Mouse (Mus musculus): ENCODE results near the gene Krt12. TPM values are rescaled to one million over a fixed set of nuclear protein-coding genes. Genes with fewer than 3 reads are reported as not detected.

Krt12 gene
- polyA plus RNA-seq, 1 experiment from 2014 or later: 0.14 TPM

DNA sequence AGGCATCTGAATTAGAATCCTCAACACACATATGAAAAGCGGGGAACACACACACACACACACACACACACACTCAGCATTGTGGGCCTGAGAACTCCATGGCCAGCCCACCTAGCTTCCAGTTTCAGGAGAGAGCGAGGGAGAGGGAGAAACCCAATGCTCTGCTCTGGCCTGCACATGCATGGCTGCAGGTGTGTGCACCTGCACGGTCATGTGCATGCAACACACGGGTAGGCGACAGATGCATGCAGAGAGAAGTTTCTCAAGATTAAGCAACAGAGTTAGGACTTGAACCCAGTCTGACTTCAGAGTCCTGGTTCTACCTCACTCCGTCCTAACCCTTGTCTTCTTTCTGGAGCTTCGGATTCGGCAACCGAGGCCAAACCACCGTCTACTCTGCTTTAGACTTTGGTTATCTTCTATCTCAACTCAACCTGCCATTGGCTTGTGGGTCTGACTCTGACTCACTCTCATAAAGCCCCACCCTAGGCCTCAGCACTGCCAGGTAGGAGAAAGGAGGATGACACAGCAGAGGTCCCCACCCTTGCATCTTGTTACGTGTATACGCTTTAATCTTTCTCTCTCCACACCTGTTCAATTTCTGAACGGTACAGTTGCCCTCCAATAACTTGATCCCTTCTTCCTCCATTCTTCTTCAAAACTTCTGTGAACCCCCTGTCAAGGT is 7.5 kb downstream of the Krt12 start:
- Histone ChIP-seq H3K9ac (ENCODE audit: low read depth, low read length) (no peak overlapping the region), H3K4me2 (ENCODE audit: low read length) (no peak overlapping the region), H3K4me1 (ENCODE audit: control insufficient read depth, insufficient read depth, low read length) (no peaks in the 10 kb centered on the region), H3K27me3 (ENCODE audit: control insufficient read depth, insufficient read depth, low read depth, low read length) (no peaks in the 10 kb centered on the region), H3K9me3 (replicated peaks; ENCODE audit: control insufficient read depth, low read length, poor library complexity, severe bottlenecking) (no peaks in the 10 kb centered on the region), H3K36me3 (ENCODE audit: control insufficient read depth, insufficient read depth, low read length) (no peaks in the 10 kb centered on the region), H3K27ac (ENCODE audit: low read length) (no peak overlapping the region), H3K4me3 (ENCODE audit: low read depth, low read length) (no peak overlapping the region)
- no peak for ATAC-seq
- 90% methylated on average over 13 of the region's 13 CpGs for whole genome bisulfite sequencing

DNA sequence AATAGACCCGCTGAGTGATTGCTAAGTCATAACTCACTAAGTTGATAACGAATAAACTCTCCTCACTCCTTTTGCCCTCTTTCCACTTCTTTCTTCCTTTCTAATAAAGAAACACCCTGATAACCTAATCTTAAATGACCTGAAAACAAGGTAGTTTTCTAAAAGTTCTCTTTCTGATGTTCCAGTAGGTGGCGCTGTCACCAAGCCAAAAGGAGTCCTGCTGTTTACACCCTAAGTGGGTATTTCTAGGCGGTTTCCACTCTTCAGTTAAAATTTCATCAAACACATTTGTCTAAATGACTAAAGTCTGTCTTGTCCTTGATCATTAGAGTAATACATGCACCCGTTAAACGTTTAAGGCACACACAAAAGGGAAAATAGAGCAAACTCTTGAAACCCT is 8.8 kb downstream of the Krt12 start:
- Histone ChIP-seq H3K4me3 (ENCODE audit: low read depth, low read length) (no peak overlapping the region), H3K9ac (ENCODE audit: low read depth, low read length) (no peak overlapping the region), H3K36me3 (ENCODE audit: control insufficient read depth, insufficient read depth, low read length) (no peaks in the 10 kb centered on the region), H3K27me3 (ENCODE audit: control insufficient read depth, insufficient read depth, low read depth, low read length) (no peaks in the 10 kb centered on the region), H3K9me3 (replicated peaks; ENCODE audit: control insufficient read depth, low read length, poor library complexity, severe bottlenecking) (no peaks in the 10 kb centered on the region), H3K27ac (ENCODE audit: low read length) (no peak overlapping the region), H3K4me1 (ENCODE audit: control insufficient read depth, insufficient read depth, low read length) (no peaks in the 10 kb centered on the region), H3K4me2 (ENCODE audit: low read length) (no peak overlapping the region)
- no peak for ATAC-seq
- WGBS: 22% methylated on average over 6 of the region's 6 CpGs

DNA sequence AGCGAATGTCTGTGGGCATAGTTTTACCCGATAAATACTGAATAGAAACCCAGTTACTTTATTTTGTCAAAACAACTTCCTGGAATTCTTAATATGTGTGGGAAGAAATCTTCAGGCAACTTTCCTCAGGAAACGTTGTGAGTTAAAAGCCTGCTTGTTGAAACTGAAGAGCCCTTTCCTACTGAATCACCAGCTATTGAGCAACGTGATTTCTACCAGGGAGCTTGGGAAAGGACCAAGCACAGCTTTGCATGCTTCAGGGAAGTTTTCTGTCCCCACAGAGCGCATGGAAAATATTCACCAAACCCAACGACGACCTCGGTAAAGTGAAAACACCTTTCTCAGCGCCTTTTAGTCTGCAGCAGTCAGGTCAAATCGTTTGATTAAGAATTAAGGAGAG is 15.9 kb downstream of the Krt12 start:
- WGBS: 74% methylated on average over 10 of the region's 10 CpGs
- no peaks in the 10 kb centered on the region; the same call in 1 of the 2 replicates for H3K27me3 ChIP-seq (ENCODE audit: control insufficient read depth, insufficient read depth, low read depth, low read length)
- no peak overlapping the region for H3K27ac ChIP-seq (ENCODE audit: low read length)
- no peak for ATAC-seq
- H3K9ac ChIP-seq (ENCODE audit: low read depth, low read length): no peak overlapping the region
- H3K4me1 ChIP-seq (ENCODE audit: control insufficient read depth, insufficient read depth, low read length): no peaks in the 10 kb centered on the region
- H3K36me3 ChIP-seq (ENCODE audit: control insufficient read depth, insufficient read depth, low read length): no peaks in the 10 kb centered on the region
- H3K9me3 ChIP-seq (replicated peaks; ENCODE audit: control insufficient read depth, low read length, poor library complexity, severe bottlenecking): no peaks in the 10 kb centered on the region
- H3K4me2 ChIP-seq (ENCODE audit: low read length): no peak overlapping the region
- no peak overlapping the region for H3K4me3 ChIP-seq (ENCODE audit: low read depth, low read length)

DNA sequence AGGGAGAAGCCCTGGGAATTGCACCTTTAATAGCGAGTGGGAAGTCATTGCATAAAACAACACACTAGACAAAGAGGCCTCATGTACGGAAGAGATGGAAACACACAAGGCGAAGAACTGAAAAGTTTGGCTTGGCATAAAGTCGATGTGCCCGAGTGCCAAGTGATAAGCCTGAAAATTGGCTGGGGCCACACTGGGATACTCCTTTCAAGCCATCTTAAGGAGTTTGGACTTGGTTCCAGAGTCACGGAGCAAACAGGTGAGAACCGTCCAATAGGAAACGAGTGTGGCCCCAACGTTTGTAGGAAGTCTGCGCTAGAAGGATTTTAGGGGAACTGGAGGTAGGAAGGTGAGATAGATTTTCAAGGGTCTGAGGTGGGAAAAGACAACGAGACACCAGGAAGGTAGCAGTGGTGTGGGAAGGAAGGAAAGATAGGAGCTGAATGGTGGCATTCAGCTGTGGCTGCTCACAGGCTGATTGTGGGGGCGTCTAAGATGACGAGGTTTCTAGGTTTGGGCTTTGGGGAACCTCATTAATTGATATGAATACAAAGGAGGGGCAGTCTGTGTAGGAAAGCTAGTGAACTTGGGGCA is 22.0 kb downstream of the Krt12 start:
- no peaks in the 10 kb centered on the region for H3K4me1 ChIP-seq (ENCODE audit: control insufficient read depth, insufficient read depth, low read length)
- WGBS: 90% methylated on average over 13 of the region's 13 CpGs
- no peak for ATAC-seq
- H3K4me2 ChIP-seq (ENCODE audit: low read length): no peak overlapping the region
- no peaks in the 10 kb centered on the region; the same call in 1 of the 2 replicates for H3K27me3 ChIP-seq (ENCODE audit: control insufficient read depth, insufficient read depth, low read depth, low read length)
- H3K27ac ChIP-seq (ENCODE audit: low read length): no peak overlapping the region
- H3K4me3 ChIP-seq (ENCODE audit: low read depth, low read length): no peak overlapping the region
- no peaks in the 10 kb centered on the region for H3K9me3 ChIP-seq (replicated peaks; ENCODE audit: control insufficient read depth, low read length, poor library complexity, severe bottlenecking)
- no peak overlapping the region for H3K9ac ChIP-seq (ENCODE audit: low read depth, low read length)
- no peaks in the 10 kb centered on the region for H3K36me3 ChIP-seq (ENCODE audit: control insufficient read depth, insufficient read depth, low read length)

DNA sequence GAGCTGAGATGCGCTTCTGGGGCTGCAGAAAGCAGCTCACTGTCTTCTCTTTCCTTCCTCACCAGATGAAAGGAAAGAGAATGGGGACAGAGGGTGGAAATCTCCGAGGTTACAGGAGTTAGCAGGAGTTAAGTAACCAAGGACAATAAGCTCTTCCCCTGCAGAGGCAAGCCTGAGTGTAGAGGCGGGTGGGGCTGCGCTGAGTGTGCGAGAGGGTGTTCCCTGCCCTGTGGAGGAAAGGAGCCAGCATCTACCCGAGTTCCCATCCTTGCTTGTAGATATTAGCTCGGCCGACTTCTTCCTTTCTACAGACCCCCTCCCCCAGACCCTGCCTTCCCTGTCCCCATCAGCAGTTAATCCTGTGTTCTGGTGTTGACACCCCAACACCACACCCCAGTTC is 23.2 kb downstream of the Krt12 start:
- H3K4me2 ChIP-seq (ENCODE audit: low read length): no peak overlapping the region
- ATAC-seq: no peak
- H3K4me3 ChIP-seq (ENCODE audit: low read depth, low read length): no peak overlapping the region
- H3K9me3 ChIP-seq (replicated peaks; ENCODE audit: control insufficient read depth, low read length, poor library complexity, severe bottlenecking): no peaks in the 10 kb centered on the region
- no peaks in the 10 kb centered on the region for H3K4me1 ChIP-seq (ENCODE audit: control insufficient read depth, insufficient read depth, low read length)
- no peak overlapping the region for H3K9ac ChIP-seq (ENCODE audit: low read depth, low read length)
- H3K36me3 ChIP-seq (ENCODE audit: control insufficient read depth, insufficient read depth, low read length): no peaks in the 10 kb centered on the region
- 47% methylated on average over 8 of the region's 8 CpGs for WGBS
- H3K27ac ChIP-seq (ENCODE audit: low read length): no peak overlapping the region
- H3K27me3 ChIP-seq (ENCODE audit: control insufficient read depth, insufficient read depth, low read depth, low read length): no peaks in the 10 kb centered on the region; the same call in 1 of the 2 replicates

DNA sequence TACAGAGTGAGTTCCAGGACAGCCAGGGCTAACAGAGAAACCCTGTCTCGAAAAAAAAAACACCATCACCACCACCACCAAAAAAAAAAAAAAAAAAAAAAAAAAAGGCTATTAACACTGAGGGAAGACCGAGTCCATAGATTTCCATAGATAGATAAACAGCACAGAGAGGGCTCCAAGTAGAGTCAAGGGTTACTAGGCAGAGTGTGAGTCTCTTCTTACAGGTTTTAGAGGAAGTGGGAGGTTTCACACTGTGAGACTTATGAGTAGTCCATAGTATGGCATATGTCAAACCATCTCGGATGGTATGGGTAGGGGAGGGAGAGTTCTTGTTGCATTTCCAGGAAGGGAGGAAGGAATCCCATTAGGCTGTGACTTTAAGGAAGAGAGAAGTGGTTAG is 24.0 kb downstream of the Krt12 start:
- Histone ChIP-seq H3K4me3 (ENCODE audit: low read depth, low read length) (no peak overlapping the region), H3K27me3 (ENCODE audit: control insufficient read depth, insufficient read depth, low read depth, low read length) (no peaks in the 10 kb centered on the region; the same call in 1 of the 2 replicates), H3K4me1 (ENCODE audit: control insufficient read depth, insufficient read depth, low read length) (no peaks in the 10 kb centered on the region), H3K4me2 (ENCODE audit: low read length) (no peak overlapping the region), H3K36me3 (ENCODE audit: control insufficient read depth, insufficient read depth, low read length) (no peaks in the 10 kb centered on the region), H3K9me3 (replicated peaks; ENCODE audit: control insufficient read depth, low read length, poor library complexity, severe bottlenecking) (no peaks in the 10 kb centered on the region), H3K27ac (ENCODE audit: low read length) (no peak overlapping the region), H3K9ac (ENCODE audit: low read depth, low read length) (no peak overlapping the region)
- WGBS: 87% methylated on average over 3 of the region's 3 CpGs
- no peak for ATAC-seq

DNA sequence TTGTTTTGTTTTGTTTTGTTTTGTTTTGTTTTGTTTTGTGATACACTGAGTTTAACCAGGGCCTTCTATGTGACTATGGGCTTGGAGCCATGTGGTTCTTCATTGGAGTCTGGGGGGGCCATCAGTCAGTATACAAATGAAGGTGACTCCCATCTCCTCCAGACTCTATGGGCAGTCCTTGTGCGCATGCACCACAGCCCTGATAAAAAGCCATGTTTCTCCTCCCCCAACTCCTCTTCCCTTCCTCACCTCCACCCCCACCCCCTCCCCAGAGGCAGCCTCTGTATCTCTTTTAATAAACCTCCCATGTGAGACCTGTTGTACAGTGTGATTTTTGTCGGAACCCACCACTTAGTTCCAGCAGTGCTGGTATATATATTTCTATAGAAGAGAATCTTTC is 25.4 kb downstream of the Krt12 start:
- no peak overlapping the region for H3K4me3 ChIP-seq (ENCODE audit: low read depth, low read length)
- 45% methylated on average over 2 of the region's 2 CpGs for WGBS
- ATAC-seq: no peak
- no peaks in the 10 kb centered on the region for H3K27me3 ChIP-seq (ENCODE audit: control insufficient read depth, insufficient read depth, low read depth, low read length)
- no peak overlapping the region for H3K27ac ChIP-seq (ENCODE audit: low read length)
- no peaks in the 10 kb centered on the region for H3K4me1 ChIP-seq (ENCODE audit: control insufficient read depth, insufficient read depth, low read length)
- H3K9ac ChIP-seq (ENCODE audit: low read depth, low read length): no peak overlapping the region
- H3K9me3 ChIP-seq (replicated peaks; ENCODE audit: control insufficient read depth, low read length, poor library complexity, severe bottlenecking): no peaks in the 10 kb centered on the region
- no peak overlapping the region for H3K4me2 ChIP-seq (ENCODE audit: low read length)
- no peaks in the 10 kb centered on the region for H3K36me3 ChIP-seq (ENCODE audit: control insufficient read depth, insufficient read depth, low read length)

DNA sequence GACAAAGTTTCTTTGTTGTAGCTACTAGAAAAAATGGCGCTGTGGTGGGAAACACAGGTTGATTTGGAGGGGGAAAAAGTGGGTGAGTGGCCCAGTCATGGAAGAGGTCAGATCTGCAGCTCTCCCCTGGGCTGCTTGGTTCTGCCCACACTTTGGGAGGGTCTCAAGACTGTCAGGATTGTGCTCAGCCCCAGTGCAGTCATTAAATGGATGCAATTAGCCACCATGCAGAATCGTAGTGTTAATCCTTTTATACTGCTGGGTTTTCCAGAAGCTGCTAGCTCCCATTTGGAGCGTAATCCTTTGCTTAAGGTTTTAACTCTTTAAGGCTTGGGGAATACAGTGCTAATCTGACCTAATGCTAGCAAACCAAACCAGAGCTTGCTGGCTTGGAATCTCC is 26.0 kb downstream of the Krt12 start:
- H3K36me3 ChIP-seq (ENCODE audit: control insufficient read depth, insufficient read depth, low read length): no peaks in the 10 kb centered on the region
- no peak overlapping the region for H3K9ac ChIP-seq (ENCODE audit: low read depth, low read length)
- no peak overlapping the region for H3K4me2 ChIP-seq (ENCODE audit: low read length)
- no peak for ATAC-seq
- no peak overlapping the region for H3K4me3 ChIP-seq (ENCODE audit: low read depth, low read length)
- H3K4me1 ChIP-seq (ENCODE audit: control insufficient read depth, insufficient read depth, low read length): no peaks in the 10 kb centered on the region
- H3K27ac ChIP-seq (ENCODE audit: low read length): no peak overlapping the region
- no peaks in the 10 kb centered on the region for H3K9me3 ChIP-seq (replicated peaks; ENCODE audit: control insufficient read depth, low read length, poor library complexity, severe bottlenecking)
- no peaks in the 10 kb centered on the region for H3K27me3 ChIP-seq (ENCODE audit: control insufficient read depth, insufficient read depth, low read depth, low read length)
- 15% methylated on average over 3 of the region's 3 CpGs for WGBS

DNA sequence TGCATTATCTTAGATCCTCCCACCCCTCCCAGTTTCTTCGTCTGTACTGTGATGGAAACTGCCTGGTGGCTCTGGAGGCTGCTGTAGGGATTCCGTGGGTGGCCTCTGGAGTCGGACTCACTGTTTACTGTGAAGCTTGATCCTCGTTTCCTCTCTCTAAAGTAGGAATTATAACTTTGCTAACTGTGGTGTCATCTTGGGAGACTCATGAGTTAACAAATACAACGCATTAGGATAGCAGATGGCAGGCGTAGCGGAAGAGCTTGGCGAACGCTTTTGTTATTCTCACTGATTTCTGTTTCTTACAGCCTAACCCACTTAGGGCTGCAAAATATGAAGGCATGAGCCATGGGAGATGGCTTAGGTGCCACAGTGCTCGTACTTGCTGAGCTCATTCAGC is 29.6 kb downstream of the Krt12 start:
- no peaks in the 10 kb centered on the region for H3K9me3 ChIP-seq (replicated peaks; ENCODE audit: control insufficient read depth, low read length, poor library complexity, severe bottlenecking)
- H3K4me2 ChIP-seq (ENCODE audit: low read length): no peak overlapping the region
- H3K27me3 ChIP-seq (ENCODE audit: control insufficient read depth, insufficient read depth, low read depth, low read length): no peaks in the 10 kb centered on the region
- no peak for ATAC-seq
- H3K36me3 ChIP-seq (ENCODE audit: control insufficient read depth, insufficient read depth, low read length): no peaks in the 10 kb centered on the region
- H3K27ac ChIP-seq (ENCODE audit: low read length): no peak overlapping the region
- H3K4me3 ChIP-seq (ENCODE audit: low read depth, low read length): no peak overlapping the region
- WGBS: 87% methylated on average over 10 of the region's 10 CpGs
- H3K9ac ChIP-seq (ENCODE audit: low read depth, low read length): no peak overlapping the region
- H3K4me1 ChIP-seq (ENCODE audit: control insufficient read depth, insufficient read depth, low read length): no peaks in the 10 kb centered on the region; the same call in 1 of the 2 replicates

Measured in midbrain, embryonic 16.5 days (tissue).